Comparison of ENCODE assay signal across 28 mouse cellular contexts in the genomic region with DNA sequence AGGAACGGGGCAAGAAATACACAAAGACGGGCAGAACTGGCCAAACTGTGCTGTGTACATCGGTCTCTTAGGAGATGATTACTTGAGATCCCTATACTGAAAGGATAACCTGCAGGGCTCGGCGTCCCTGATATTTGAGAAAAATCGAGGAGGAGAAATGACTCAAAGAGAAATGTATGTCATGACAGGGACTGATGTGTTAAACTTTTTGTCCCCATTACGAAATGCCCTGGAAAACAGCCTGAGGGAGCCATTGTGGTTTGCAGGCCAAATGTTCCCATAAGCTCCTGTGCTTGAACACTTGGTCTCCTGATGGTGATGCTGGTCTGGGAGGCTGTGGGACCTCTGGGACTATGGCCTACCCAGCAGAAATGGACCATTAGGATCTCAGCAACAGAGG. TPM values are rescaled to one million over a fixed set of nuclear protein-coding genes. Genes with fewer than 3 reads are reported as not detected.
"Had no signal": no experiment of that assay in that cellular context is flagged by ENCODE, and none has a peak within 500 bp of the region (broad histone marks: within the 10 kb centered on the region; RNA-seq: fewer than 3 reads in every experiment).

No protein-coding gene starts in this region.

- H3K4me1 ChIP-seq: heart, embryonic 10.5 days; heart, embryonic 12.5 days; hindbrain, embryonic 13.5 days; hindbrain, embryonic 15.5 days; intestine, embryonic 15.5 days; limb, embryonic 10.5 days; limb, embryonic 12.5 days; liver, embryonic 13.5 days; liver, embryonic 15.5 days had no signal

- H3K4me2 ChIP-seq: heart, embryonic 12.5 days; hindbrain, embryonic 13.5 days; hindbrain, embryonic 15.5 days; intestine, embryonic 15.5 days; limb, embryonic 12.5 days; liver, embryonic 11.5 days; liver, embryonic 13.5 days; liver, embryonic 15.5 days had no signal

- H3K27me3 ChIP-seq: heart, embryonic 12.5 days; hindbrain, embryonic 13.5 days; hindbrain, embryonic 15.5 days; intestine, embryonic 15.5 days; limb, embryonic 12.5 days; liver, embryonic 13.5 days; liver, embryonic 15.5 days had no signal

- H3K27ac ChIP-seq: gastrocnemius, adult 2 months; heart, embryonic 10.5 days; hindbrain, embryonic 13.5 days; hindbrain, embryonic 15.5 days; intestine, embryonic 15.5 days; layer of hippocampus, adult 2 months; left cerebral cortex, adult 2 months; limb, embryonic 10.5 days; limb, embryonic 12.5 days; liver, embryonic 13.5 days; liver, embryonic 15.5 days had no signal

- DNase-seq: gastrocnemius, adult 2 months; gastrocnemius, postnatal 10 days; gastrocnemius, postnatal 36 days; heart, adult 18-20 months; heart, postnatal 10 days; kidney, adult 18-20 months; kidney, adult 8-10 months; kidney, postnatal 10 days; kidney, postnatal 25 days; kidney, postnatal 4 days; liver; liver, embryonic 13.5 days had no signal

- H3K36me3 ChIP-seq: heart, embryonic 10.5 days; heart, embryonic 12.5 days; hindbrain, embryonic 13.5 days; hindbrain, embryonic 15.5 days; intestine, embryonic 15.5 days; limb, embryonic 10.5 days; limb, embryonic 12.5 days; liver, embryonic 13.5 days; liver, embryonic 15.5 days had no signal

- ATAC-seq: inflammation-experienced regulatory T-cells, adult 6 months; intestine, embryonic 15.5 days; intestine, postnatal 0 days had no signal

- H3K9ac ChIP-seq: heart, embryonic 12.5 days; hindbrain, embryonic 13.5 days; hindbrain, embryonic 15.5 days; intestine, embryonic 15.5 days; limb, embryonic 12.5 days; liver, embryonic 13.5 days; liver, embryonic 15.5 days had no signal

- H3K9me3 ChIP-seq: heart, embryonic 10.5 days; heart, embryonic 12.5 days; hindbrain, embryonic 13.5 days; hindbrain, embryonic 15.5 days; intestine, embryonic 15.5 days; limb, embryonic 10.5 days; limb, embryonic 12.5 days; liver, embryonic 13.5 days; liver, embryonic 15.5 days had no signal

- H3K4me3 ChIP-seq: gastrocnemius, adult 2 months; heart, embryonic 10.5 days; heart, embryonic 12.5 days; hindbrain, embryonic 13.5 days; hindbrain, embryonic 15.5 days; intestine, embryonic 15.5 days; layer of hippocampus, adult 2 months; left cerebral cortex, adult 2 months; limb, embryonic 10.5 days; limb, embryonic 12.5 days; liver, embryonic 13.5 days; liver, embryonic 15.5 days had no signal

RNA-seq across cellular contexts. Expression of a gene that starts 35.7 kb away (rescaled TPM):
- total RNA-seq: gastrocnemius, adult 2 months; gastrocnemius, postnatal 36 days; heart, adult 8-10 months; hematopoietic stem cell, adult 5-6 weeks had no signal
- polyA plus RNA-seq: heart, embryonic 10.5 days; heart, embryonic 12.5 days; heart, embryonic 16.5 days; inflammation-experienced regulatory T-cells, adult 6 months; intestine, embryonic 15.5 days; intestine, postnatal 0 days had no signal
